Mouse (Mus musculus) erythroblast, embryonic 14.5 days (primary cell): ENCODE data around the gene Nin. TPM values are rescaled to one million over a fixed set of nuclear protein-coding genes. Genes with fewer than 3 reads are reported as not detected.

Source experiments
- H3K27me3 ChIP-seq: 2 replicates; pipeline ENCODE4 v1.6.1; 2012; ENCODE audit warnings: inconsistent platforms; ENCODE audit not compliant: control insufficient read depth
- H3K36me3 ChIP-seq: 2 replicates; pipeline ENCODE4 v1.6.1; 2012; ENCODE audit warnings: mild to moderate bottlenecking, inconsistent platforms; ENCODE audit not compliant: control insufficient read depth
- H3K4me1 ChIP-seq: 2 replicates; pipeline ENCODE4 v1.6.1; 2012; ENCODE audit warnings: inconsistent platforms; ENCODE audit not compliant: control insufficient read depth
- H3K4me3 ChIP-seq: replicated peaks from 2 replicates; pipeline ENCODE3; 2012; ENCODE audit warnings: moderate library complexity, mild to moderate bottlenecking, inconsistent platforms
- H3K9me3 ChIP-seq: 2 replicates; pipeline ENCODE4 v1.6.1; 2012; ENCODE audit warnings: low read length, inconsistent platforms, mixed read lengths; ENCODE audit not compliant: control insufficient read depth
- GATA1 ChIP-seq: IDR thresholded peaks from 2 replicates; pipeline ENCODE4 v1.6.1; 2012; ENCODE audit warnings: low read length, inconsistent platforms, mixed read lengths
- TAL1 ChIP-seq: IDR thresholded peaks from 3 replicates; pipeline ENCODE4 v1.6.1; 2012; ENCODE audit warnings: low read length, inconsistent platforms, mixed read lengths
- polyA plus RNA-seq: library from polyadenylated mRNA; stranded (reverse); fragments of >175 nt; gene quantifications from 2 replicates; pipeline ENCODE4 v1.2.3, GENCODE M21; 2012

Gene Nin
- polyA plus RNA-seq, 1 experiment, result 0.04 TPM

DNA sequence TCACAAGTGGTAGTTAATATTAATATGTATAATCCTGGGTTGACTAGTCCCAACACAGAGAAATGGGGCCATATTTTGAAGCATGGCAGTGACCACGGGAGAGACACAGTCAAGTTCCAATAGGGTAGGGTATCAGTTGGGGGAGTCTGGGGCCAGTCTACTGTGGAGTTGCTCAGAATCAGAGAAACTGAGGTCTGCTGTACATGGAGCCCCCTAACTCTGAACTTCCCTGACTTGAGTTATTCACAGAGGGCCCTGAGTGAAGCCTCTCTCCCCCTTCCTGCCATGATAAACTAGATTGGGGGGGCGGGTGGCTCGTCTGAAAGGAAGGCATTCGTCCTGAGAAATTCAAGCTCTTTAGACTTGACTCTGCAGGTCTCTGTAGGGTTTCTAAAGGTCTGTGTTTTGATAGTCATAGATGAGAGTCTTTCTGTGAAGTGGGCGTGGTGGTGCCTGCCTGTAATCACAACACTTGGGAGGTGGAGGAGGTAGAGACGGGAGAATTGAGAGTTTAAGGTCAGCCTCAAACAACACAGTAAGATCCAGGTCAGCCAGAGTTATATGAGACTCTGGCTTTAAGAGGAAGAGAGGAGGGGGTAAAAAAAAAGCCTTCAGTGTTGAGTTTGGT is 20.1 kb downstream of the Nin start:
- H3K4me1 ChIP-seq, result no peaks in the 10 kb centered on the region
- no peaks in the 10 kb centered on the region for H3K9me3 ChIP-seq
- no peak overlapping the region for H3K4me3 ChIP-seq
- H3K36me3 ChIP-seq, result no peaks in the 10 kb centered on the region
- H3K27me3 ChIP-seq, result no peaks in the 10 kb centered on the region
- TF ChIP-seq TAL1 (no peak), GATA1 (no peak)

DNA sequence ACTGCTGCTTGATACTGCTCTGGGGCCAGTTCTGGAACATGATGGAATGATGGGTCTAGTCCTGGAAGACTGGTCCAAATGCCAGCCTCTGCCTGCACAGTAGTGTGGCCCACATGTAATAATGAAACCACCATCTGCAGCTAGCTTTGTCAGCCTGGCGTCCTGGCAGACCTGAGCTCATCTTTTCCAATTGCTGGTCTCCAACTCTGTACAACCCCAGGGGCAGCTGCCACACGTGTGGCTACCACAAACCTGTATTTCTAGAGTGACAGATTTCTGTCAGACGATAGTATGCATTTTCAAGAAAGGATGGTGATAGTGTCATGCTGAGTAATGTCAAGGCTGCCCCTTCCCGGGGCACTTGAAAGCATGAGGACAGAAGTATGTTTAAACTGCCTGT is 25.2 kb downstream of the Nin start:
- H3K36me3 ChIP-seq, result no peaks in the 10 kb centered on the region
- H3K27me3 ChIP-seq, result no peaks in the 10 kb centered on the region
- TF ChIP-seq TAL1 (no peak), GATA1 (no peak)
- H3K9me3 ChIP-seq, result peaks cover 2% of the 10 kb centered on the region; the same call in 1 of the 2 replicates
- no peak overlapping the region for H3K4me3 ChIP-seq
- no peaks in the 10 kb centered on the region for H3K4me1 ChIP-seq

GRCm38 (mm10) chr12:70085351-70085750 is 28.2 kb downstream of the Nin start:
- Histone ChIP-seq H3K9me3 (peaks cover 2% of the 10 kb centered on the region; the same call in 1 of the 2 replicates), H3K27me3 (no peaks in the 10 kb centered on the region), H3K4me3 (no peak overlapping the region), H3K36me3 (no peaks in the 10 kb centered on the region), H3K4me1 (no peaks in the 10 kb centered on the region)
- TF ChIP-seq GATA1 (no peak), TAL1 (no peak)

DNA sequence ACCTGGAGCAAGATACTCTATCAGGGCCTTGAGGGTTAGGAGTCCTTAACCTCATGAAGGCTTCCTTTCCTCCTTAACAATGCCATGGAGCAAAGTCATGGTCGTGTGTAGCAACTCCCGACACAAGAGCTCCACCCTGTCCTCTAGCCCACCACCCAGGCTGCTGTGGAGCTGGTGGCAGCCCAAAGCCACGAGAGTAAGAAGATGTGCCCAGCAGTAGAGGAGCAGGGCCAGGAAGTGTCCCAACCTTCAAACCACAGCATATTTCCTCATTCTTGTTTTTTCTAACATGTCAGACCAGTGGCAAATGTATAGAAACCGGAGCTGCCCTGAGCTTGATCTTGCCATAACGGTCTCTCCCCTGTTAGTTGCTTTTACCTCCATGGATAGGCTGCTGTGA is 29.3 kb downstream of the Nin start:
- no peak for TF ChIP-seq GATA1
- TF ChIP-seq TAL1, result no peak
- peaks cover 2% of the 10 kb centered on the region; the same call in 1 of the 2 replicates for H3K9me3 ChIP-seq
- H3K4me3 ChIP-seq, result no peak overlapping the region
- no peaks in the 10 kb centered on the region for H3K4me1 ChIP-seq
- no peaks in the 10 kb centered on the region for H3K36me3 ChIP-seq
- H3K27me3 ChIP-seq, result no peaks in the 10 kb centered on the region

DNA sequence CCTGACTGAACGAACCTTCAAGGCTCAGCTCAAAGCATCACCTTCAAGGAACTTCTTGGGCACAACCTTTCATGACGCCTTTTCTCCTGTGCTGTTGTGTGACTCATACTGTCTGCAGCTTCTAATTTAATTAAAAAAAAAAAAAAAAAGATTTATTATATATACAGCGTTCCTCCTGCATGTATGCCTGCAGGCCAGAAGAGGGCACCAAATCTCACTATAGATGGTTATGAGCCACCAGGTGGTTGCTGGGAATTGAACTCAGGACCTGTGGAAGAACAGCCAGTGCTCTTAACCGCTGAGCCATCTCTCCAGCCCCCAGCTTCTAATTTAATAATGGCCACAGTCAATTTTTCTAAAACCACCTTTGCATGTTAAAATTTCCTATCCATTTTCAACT is 29.8 kb downstream of the Nin start:
- TF ChIP-seq TAL1, result no peak
- no peak for TF ChIP-seq GATA1
- Histone ChIP-seq H3K9me3 (peaks cover 2% of the 10 kb centered on the region; the same call in 1 of the 2 replicates), H3K4me1 (no peaks in the 10 kb centered on the region), H3K36me3 (no peaks in the 10 kb centered on the region), H3K27me3 (no peaks in the 10 kb centered on the region), H3K4me3 (no peak overlapping the region)

- H3K27me3 ChIP-seq, result no peaks in the 10 kb centered on the region
- TF ChIP-seq TAL1 (no peak), GATA1 (no peak)
- no peaks in the 10 kb centered on the region for H3K4me1 ChIP-seq
- peaks cover 2% of the 10 kb centered on the region; the same call in 1 of the 2 replicates for H3K9me3 ChIP-seq
- no peak overlapping the region for H3K4me3 ChIP-seq
- H3K36me3 ChIP-seq, result no peaks in the 10 kb centered on the region
Measured at GRCm38 (mm10) chr12:70082935-70083532, 30.5 kb downstream of the Nin start.

DNA sequence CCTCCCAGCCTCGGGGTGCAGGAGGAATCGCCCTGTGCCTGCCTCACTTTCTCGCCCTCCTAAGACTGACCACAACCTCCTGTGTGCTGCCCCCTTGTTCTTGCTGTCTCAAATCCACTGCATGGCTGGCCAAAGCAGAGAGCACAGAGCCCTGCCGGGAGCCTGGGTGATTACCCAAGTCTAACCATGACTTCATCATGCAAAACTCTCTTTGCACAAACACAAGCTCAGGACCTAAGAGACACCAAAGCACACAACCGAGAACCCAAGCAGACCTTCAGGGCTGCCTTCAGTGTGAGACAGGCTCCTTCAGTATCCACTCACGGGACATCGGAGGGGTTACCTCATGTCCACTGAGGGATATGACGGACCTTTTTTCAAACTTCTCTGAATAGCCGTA is 31.0 kb downstream of the Nin start:
- Histone ChIP-seq H3K4me1 (no peaks in the 10 kb centered on the region), H3K4me3 (no peak overlapping the region), H3K36me3 (no peaks in the 10 kb centered on the region), H3K9me3 (peaks cover 2% of the 10 kb centered on the region; the same call in 1 of the 2 replicates), H3K27me3 (no peaks in the 10 kb centered on the region)
- TF ChIP-seq GATA1 (no peak), TAL1 (no peak)

DNA sequence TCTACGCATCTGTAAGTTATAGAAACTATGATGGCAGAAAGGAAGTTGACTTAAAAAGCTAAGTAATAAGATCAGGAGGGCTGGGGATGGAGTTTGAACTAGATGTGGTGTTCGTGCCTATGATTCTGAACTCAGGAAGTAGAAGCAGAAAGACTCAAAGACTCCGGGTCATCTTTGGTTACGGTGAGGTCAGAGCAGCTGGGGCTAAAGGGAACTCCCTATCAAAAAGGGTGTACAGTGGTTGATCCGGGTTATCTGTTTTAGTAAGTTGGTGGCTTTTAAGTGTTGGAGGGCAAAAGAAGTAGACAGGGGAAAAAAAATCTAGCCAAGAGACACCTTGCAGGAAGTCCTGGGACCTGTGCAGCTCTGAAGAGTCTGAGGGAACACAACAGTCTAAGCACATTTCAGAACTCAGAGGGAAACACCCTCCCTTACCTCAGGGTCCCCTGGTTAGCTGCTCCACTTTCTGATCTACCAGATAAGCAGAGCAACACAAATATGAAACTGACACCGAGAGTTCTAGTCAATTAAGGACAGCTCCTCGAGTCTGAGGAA is 35.0 kb downstream of the Nin start:
- TF ChIP-seq GATA1 (no peak), TAL1 (no peak)
- Histone ChIP-seq H3K9me3 (no peaks in the 10 kb centered on the region), H3K36me3 (no peaks in the 10 kb centered on the region)

GRCm38 (mm10) chr12:70076493-70076892 is 37.0 kb downstream of the Nin start:
- Histone ChIP-seq H3K4me1 (no peaks in the 10 kb centered on the region), H3K27me3 (no peaks in the 10 kb centered on the region), H3K36me3 (no peaks in the 10 kb centered on the region), H3K9me3 (no peaks in the 10 kb centered on the region), H3K4me3 (no peak overlapping the region)
- TF ChIP-seq GATA1 (no peak), TAL1 (no peak)

More for the DNA sequence above, 35.0 kb downstream of the Nin start:
- H3K4me3 ChIP-seq, result no peak overlapping the region
- H3K27me3 ChIP-seq, result no peaks in the 10 kb centered on the region
- H3K4me1 ChIP-seq, result no peaks in the 10 kb centered on the region
